Mouse (Mus musculus) megakaryocyte progenitor cell, adult 5-6 weeks (primary cell): ENCODE results near the gene Dnah3. TPM values are rescaled to one million over a fixed set of nuclear protein-coding genes. Genes with fewer than 3 reads are reported as not detected.

Experiments used
- ATAC-seq: replicated peaks from 2 replicates; pipeline ENCODE4 v1.8.0; 2016; ENCODE audit warnings: mild to moderate bottlenecking, moderate TSS enrichment, inconsistent platforms; ENCODE audit not compliant: poor library complexity
- total RNA-seq, 2 experiments: library from RNA; stranded (forward) in 1 of 2; stranded (reverse) in 1 of 2; fragments of 157-497, 149-512 nt in 1 of 2; fragments of 200-1000 nt in 1 of 2; gene quantifications; 2 replicates each; pipeline versions ENCODE4 v1.2.3 to v1.2.4; 2015 to 2017

Gene Dnah3
- total RNA-seq, 2 experiments from 2014 or later, result not detected

- no peak for ATAC-seq
Measured at GRCm38 (mm10) chr7:119957421-119957820, 137.7 kb downstream of the Dnah3 start.

- no peak for ATAC-seq
Measured at GRCm38 (mm10) chr7:119954047-119954446, 141.0 kb downstream of the Dnah3 start.

- ATAC-seq, result no peak
Measured at GRCm38 (mm10) chr7:119941569-119941968, 153.5 kb downstream of the Dnah3 start.

- no peak for ATAC-seq
Measured at GRCm38 (mm10) chr7:119937036-119937435, 158.0 kb downstream of the Dnah3 start.

DNA sequence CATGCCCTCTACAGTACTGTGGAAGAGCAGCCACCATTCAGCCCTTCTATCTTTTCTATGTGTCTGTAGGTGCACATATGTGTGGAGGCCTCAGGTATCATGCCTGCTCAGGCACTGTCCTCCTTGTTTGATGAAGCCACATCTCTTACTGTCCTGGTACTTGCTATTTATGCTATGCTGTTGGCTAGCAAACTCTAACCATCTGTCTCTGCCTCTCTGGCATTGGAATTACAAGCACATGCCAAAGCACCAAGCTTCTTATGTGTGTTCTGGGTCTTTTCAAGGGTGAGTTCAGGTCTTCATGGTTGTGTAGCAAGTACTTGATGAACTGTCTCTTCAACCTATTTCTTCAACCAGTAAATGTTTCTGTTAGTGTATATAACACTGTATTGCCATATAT lies 158.8 kb downstream of the Dnah3 start:
- ATAC-seq, result no peak

GRCm38 (mm10) chr7:119928783-119929440 lies 166.2 kb downstream of the Dnah3 start:
- no peak for ATAC-seq

- 0 out of 2 replicates have a peak, but pooled peaks have one; percentile 37 for ATAC-seq
Measured at GRCm38 (mm10) chr7:119921054-119921453, 174.0 kb downstream of the Dnah3 start.

GRCm38 (mm10) chr7:119920457-119920856 lies 174.6 kb downstream of the Dnah3 start:
- ATAC-seq, result no peak

GRCm38 (mm10) chr7:119911727-119912126 lies 183.4 kb downstream of the Dnah3 start:
- no peak for ATAC-seq

DNA sequence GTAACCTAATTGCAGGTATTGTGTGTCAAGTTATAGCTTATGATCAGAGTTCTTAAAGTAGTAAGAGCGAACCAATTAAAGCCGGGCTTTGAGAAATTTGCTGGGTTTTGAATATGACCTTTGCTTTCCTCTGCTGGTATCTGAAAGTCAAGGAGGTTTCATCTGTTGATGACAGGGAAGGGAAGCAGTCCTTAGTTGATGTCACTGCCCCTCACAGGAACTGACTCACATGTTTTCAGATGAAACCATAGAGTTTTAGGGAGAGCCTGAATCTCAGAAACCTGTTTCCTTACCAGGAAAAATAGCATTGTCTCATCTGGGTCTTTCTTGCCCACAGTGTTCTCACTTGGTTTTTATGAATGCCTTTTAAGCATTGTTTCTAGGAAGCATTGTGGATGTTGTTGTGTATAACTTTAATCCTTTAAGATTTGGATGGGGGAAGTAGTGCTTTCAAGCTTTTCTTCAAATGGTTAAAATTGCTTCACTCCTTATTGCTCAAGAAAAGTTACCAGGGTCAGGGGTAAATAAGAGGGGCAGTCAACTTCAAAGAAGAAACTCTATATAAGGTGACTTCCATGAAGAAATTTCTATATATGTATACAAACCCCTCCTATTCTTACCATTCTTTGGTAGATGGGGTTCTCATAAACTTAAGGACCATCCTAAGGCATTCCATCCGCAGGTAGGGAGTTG lies 188.4 kb downstream of the Dnah3 start:
- peak; percentile 84 for ATAC-seq

GRCm38 (mm10) chr7:119899386-119900057 lies 195.6 kb downstream of the Dnah3 start:
- peak; percentile 28 for ATAC-seq

DNA sequence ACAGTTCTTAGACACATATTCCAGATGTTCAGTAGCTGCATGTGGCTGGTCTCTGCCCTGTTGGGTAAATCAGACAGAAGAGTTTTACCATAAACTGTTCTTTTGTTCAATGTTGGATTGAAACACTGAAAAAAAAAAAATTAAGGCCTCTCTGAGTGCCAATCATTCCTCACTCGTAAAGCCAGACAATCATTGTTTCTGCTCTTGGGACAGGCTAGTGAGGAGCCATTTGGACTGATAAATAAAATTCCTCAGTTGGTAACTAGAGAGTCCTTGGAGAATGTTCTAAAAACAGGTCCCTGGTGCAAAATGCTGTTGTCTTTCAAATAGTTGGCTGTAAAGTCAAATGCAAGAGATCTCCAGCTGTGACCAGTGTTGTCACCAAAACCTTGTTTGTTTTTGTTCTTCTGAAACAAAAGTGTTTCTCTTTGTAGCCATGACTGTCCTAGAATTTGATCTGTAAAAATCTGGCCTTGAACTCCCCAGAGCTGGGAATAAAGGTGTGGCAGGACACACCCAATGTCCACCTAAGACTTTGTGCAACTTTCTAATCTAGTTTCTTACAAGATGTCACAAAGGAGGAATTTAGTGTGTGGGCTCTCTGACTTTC lies 196.7 kb downstream of the Dnah3 start:
- ATAC-seq, result no peak

DNA sequence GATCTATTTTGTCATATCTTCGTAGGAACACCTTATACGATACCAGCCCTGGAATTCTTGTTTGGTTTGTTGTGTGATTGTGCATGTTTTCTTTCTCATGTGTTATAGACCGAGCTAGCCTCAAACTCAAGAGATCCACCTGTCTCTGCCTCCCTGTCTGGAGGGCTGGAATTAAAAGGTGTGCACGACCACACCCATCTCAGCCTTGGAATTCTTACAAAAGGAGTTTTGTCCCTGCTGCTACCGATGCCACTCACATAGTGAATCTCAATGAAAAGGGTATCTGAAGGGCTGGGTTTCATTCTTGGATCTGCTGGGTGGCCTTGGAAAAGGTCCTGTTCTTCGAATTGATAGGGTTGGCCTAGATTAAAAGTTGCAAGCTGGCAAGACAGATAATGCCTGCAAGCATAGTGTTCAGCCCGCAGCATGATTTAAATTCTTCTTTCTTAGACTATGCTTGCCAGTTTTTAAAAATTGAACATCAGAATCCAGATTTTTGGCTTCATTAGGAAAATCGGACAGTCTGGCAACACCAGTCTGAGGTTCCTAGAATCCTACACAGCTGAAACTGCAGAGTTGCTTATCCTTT lies 197.5 kb downstream of the Dnah3 start:
- no peak for ATAC-seq

DNA sequence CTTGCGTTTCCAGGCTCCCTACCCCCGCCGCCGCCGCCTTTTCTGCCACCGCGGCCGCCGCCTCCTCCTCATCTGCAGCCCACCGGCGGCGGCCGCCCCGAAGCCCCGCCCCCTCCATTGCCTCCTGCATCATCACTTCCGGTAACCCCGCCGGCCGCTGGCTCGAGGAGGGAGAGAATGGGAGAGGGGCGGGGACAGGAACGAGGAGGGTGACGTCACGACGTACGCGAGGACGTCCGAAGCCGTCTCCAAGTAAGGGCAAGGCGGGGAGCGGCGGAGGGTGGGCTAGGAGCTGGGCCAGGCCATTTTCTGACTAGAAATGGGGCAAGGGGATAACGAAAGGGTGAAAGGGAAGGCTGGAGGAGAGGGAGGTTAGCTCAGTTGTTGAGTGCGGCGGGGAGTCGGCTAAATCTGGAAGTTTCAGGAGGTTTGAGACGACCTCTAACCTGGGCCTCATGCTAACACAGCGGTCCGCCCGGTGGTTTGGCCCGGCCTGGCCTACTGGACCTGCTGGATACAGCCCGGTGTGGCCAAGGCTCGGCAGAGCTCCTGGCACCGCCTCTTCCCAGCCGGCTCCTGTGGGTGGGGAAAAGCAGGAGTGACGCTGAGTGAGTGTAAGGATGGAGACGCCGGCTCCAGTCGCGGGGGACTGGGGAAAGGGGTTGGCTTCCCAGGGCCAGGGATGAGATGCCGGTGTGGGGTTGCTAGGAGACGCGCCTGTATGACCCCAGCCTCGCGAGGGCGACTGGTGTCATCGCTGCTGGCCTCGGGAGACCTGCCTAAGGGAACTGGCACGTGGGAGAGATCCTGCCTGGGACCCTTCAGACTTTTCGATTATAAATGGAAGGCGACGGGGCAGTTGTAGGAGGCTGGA lies 199.2 kb downstream of the Dnah3 start, which contains the start of the genes Lyrm1 and Dcun1d3:
Gene Lyrm1 (plus strand): TSS at position 223 of the 874 bp plus-strand sequence.
Gene Dcun1d3 (minus strand): TSS at position 660 of the 874 bp plus-strand sequence.
- ATAC-seq, result peak; percentile 86

GRCm38 (mm10) chr7:119894818-119895544 lies 200.1 kb downstream of the Dnah3 start:
- ATAC-seq, result peak; percentile 0; the same call in 1 of the 2 replicates

DNA sequence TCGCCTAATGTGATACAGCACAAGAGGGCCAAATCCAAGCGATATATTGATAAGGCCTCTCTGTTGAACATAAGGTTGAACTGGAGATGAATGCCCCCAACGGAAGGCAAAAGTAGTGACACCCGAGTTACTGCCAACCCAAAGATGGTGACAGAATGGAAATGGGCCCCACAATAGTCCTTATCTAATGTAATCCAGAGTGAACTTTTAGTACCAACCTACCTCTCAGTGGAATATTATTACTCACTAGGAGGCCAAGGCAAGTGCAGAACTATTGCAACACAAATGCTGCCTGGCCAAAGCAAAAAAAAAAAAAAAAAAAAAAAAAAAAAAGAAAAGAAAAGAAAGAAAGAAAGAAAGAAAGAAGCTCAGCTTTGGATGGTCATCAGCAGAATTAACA lies 202.3 kb downstream of the Dnah3 start:
- ATAC-seq, result no peak

GRCm38 (mm10) chr7:119892198-119892597 lies 202.9 kb downstream of the Dnah3 start:
- no peak for ATAC-seq

- 0 out of 2 replicates have a peak, but pooled peaks have one; percentile 10 for ATAC-seq
Measured at GRCm38 (mm10) chr7:119887887-119888286, 207.2 kb downstream of the Dnah3 start.

- ATAC-seq, result no peak
Measured at GRCm38 (mm10) chr7:119881229-119881628, 213.9 kb downstream of the Dnah3 start.
